Mouse (Mus musculus): ENCODE data around the gene Nfkb2. TPM values are rescaled to one million over a fixed set of nuclear protein-coding genes. Genes with fewer than 3 reads are reported as not detected.

Gene Nfkb2
- 100 to 1,000 TPM in 1 of 2 experiments, 10 to 100 TPM in 1; 87.1 to 102 TPM for polyA plus RNA-seq (2017; shearing (Covaris generic))

DNA sequence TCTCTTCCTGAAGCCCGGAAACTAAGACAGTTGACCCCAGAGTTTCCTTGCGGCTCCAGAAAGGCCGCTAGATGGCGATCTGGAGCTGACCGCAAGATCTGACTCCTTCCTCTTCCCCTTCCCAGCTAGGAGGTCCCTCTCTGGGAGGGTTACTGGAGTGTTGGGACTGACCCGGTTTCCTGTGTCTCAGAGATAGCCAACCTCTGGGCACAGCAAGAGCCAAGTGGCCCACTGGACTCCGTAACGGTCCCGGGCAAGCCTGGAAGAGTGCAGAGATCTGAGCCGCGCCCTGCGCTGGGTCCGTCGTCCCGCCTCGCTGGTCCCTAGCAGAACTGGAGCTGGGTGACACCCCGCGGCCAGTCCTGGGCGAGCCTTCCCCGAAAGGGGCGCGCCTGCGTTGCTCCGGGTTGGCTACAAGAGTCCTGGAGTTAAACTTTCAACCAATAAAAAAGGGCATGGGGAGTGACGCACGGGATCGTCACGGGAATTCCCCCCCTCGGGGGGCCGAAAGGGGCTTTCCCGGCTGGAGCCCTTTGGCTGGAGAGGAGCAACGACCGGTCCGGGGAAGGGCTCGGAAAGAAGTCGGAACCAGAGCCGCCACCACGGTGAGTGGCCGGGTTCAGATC is at the start of gene Nfkb2:
Nfkb2 (plus strand) TSS at position 105 of the 626 bp plus-strand sequence.

DNA sequence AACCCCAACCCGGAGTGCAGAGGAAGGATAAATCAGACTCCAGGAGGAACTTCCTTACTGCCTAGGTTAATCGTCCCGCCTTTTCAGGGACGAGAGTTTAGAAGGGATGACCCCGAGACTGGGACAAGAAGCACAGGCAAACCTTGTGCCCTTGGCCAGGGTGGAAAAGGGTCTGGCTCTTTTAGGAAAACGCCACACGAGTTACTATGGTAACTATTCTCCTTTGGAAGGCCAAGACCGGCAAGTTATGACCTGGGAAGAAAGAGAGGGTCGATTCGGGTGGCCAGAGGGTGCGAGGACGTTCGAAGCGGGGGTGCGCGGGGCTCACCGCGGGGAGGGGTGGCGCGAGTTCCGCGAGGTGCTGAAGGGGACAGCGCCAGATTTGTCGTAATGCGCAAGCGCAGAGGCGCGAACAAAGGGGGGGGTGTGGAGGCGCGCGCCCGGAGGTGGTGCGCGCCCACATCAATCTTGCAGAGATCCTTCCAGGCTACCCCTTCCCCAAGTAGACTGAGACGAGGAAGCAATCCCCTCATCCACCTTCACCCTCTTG is 22.7 kb downstream of the Nfkb2 start, which contains the start of gene Psd:
Psd (minus strand) TSS at position 401 of the 550 bp plus-strand sequence.

DNA sequence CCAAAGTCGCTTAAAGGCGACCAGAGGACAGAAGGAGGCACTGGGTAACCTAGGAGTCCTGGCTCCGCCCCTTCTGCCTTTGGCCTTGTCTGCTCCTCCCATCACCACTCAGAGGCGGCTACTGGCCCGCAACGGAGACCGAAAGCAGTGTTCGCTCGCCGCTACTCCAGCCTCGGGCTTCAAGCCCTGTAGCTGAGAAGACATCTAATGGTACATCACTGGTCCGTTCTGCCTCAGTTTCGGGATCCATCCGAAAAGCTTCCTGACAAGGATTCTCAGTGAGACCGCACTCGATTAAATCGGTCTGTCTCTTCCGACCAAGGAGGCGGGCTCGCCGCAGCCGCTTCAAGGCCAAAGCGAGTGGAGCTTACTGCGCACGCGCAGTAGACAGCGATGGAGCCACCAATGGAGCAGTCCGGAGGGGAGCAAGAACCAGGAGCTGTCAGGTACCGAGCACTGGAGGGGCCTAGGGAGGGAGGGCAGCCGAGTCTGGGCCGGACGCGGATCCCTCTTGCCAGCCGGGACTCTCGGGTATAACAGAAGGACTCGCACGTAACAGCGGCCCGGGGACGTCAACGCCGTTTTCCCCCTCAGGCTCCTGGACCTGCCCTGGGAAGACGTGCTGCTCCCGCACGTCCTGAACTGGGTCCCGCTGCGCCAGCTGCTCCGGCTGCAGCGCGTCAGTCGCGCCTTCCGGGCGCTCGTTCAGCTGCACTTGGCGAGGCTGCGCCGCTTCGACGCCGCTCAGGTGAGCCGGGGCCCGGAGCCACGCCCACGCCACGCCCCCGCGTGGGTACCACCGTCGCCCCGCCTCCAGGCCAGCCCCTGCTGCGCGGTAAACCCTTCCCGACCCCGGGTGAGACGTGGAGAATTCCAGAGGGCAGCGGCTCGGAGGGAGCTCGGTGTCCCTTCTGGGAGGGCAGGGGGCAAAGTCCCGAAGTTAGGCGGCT is 24.2 kb downstream of the Nfkb2 start, which contains the start of gene Fbxl15:
Fbxl15 (plus strand) TSS at position 104 of the 950 bp plus-strand sequence.

DNA sequence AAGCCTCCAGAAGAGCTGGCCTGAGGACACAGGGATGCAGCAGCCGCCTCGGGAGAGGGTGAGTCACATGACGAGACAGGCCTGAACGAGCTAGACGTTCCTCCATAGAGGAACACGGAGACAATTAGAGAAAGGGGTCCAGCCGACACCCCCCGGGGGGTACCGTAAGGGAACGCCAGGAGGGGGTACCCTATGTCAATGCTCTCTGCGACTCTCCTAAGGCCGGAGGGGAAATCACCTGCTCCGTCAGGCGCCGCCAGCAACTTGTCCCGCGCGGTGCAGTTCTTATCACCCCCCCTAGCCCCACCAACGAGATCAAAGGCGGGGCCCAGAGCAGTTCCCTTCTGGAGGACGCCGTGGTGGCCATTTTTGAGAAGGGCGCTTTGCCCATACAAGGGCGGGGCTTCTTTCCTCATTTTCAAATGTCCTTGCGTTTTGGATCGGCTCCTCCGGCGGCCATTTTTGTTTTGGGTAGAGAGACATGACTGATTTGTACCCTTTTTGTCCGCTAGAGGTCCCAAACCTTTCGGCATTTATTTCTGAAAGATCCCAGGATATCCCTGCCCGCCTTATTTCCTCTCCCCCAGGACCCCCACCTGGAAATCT is 34.3 kb downstream of the Nfkb2 start, which contains the start of gene Cuedc2:
Cuedc2 (minus strand) TSS at position 372 of the 606 bp plus-strand sequence.

DNA sequence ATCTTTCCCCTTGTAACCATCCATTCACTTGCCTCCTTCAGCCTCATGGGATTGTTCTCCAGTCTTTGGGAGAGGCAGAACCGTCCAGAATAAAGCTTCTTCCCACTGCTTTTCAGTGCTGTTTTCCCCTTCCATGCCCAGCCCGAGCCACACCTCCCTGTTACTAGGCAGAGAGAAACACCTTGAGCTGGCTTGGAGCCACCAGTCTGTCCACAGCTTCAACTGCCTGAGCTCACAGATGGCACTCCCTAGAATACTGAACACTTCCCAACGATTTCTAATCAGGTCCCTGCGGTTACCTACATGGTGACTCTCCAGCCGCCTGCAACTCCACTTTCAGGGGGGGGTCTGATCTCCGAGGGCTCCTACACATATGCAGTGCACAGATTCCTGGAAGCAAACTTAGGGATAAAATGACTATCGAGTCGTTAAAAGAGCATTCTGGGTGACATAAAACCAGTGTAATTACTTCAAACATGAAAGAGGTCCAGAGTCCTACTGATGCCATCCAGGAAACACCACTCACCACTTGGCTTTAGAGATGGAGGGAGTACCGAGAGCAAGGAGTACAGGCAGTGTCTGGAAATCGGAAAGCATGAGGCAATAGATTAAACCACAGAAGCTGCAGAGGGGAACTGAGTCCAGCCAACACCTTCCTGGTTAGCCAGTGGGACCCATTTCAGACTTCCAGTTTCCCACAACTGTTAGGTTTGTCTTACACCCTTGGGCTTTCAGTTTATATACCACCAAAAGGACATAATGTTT is 46.2 kb downstream of the Nfkb2 start, which contains the start of gene 2310034G01Rik:
2310034G01Rik (minus strand) TSS at position 135 of the 765 bp plus-strand sequence.

Other genes with a start within 250 kb of the Nfkb2 start
- gene Nolc1, start 228.5 kb upstream of the Nfkb2 start, polyA plus RNA-seq (2017; shearing (Covaris generic)) = 10 to 100 TPM; 75.5 to 93.8 TPM
- not detected for gene Elovl3, start 172.4 kb upstream of the Nfkb2 start, polyA plus RNA-seq (2017; shearing (Covaris generic))
- under 1 TPM in 1 of 2 experiments, not detected in 1; 0.27 TPM for gene Pitx3, start 156.0 kb upstream of the Nfkb2 start, polyA plus RNA-seq (2017; shearing (Covaris generic))
- 10 to 100 TPM; 57.4 to 61.6 TPM for gene Gbf1, start 151.8 kb upstream of the Nfkb2 start, polyA plus RNA-seq (2017; shearing (Covaris generic))
- gene Psd, start 22.8 kb downstream of the Nfkb2 start, polyA plus RNA-seq (2017; shearing (Covaris generic)) = 1 to 10 TPM; 4.2 to 7.8 TPM
- 10 to 100 TPM; 15.7 to 16.8 TPM for gene Fbxl15, start 23.9 kb downstream of the Nfkb2 start, polyA plus RNA-seq (2017; shearing (Covaris generic))
- 10 to 100 TPM; 32.0 to 45.8 TPM for gene Cuedc2, start 34.4 kb downstream of the Nfkb2 start, polyA plus RNA-seq (2017; shearing (Covaris generic))
- 1 to 10 TPM; 6.5 to 8.3 TPM for gene Mfsd13a, start 36.8 kb downstream of the Nfkb2 start, polyA plus RNA-seq (2017; shearing (Covaris generic))
- gene 2310034G01Rik, start 46.0 kb downstream of the Nfkb2 start, polyA plus RNA-seq (2017; shearing (Covaris generic)) = under 1 TPM; 0.21 to 0.57 TPM
- 100 to 1,000 TPM in 1 of 2 experiments, 10 to 100 TPM in 1; 88.7 to 102 TPM for gene Actr1a, start 91.4 kb downstream of the Nfkb2 start, polyA plus RNA-seq (2017; shearing (Covaris generic))
- gene Sufu, start 92.6 kb downstream of the Nfkb2 start, polyA plus RNA-seq (2017; shearing (Covaris generic)) = 10 to 100 TPM; 31.7 to 44.7 TPM
- 100 to 1,000 TPM; 135 to 144 TPM for gene Trim8, start 197.4 kb downstream of the Nfkb2 start, polyA plus RNA-seq (2017; shearing (Covaris generic))